Mouse (Mus musculus) B cell, adult 2 months (primary cell): ENCODE measurements around the gene Elmod1.

Source experiments
- DNase-seq, 2 experiments: peaks; one replicate each; pipeline ENCODE4 v3.0.0; 2022

Gene Elmod1

GRCm38 (mm10) chr9:53905418-53905817 lies 69.7 kb downstream of the Elmod1 start:
- no peak for DNase-seq

GRCm38 (mm10) chr9:53903215-53903842 lies 71.8 kb downstream of the Elmod1 start:
- DNase-seq = no peak

DNA sequence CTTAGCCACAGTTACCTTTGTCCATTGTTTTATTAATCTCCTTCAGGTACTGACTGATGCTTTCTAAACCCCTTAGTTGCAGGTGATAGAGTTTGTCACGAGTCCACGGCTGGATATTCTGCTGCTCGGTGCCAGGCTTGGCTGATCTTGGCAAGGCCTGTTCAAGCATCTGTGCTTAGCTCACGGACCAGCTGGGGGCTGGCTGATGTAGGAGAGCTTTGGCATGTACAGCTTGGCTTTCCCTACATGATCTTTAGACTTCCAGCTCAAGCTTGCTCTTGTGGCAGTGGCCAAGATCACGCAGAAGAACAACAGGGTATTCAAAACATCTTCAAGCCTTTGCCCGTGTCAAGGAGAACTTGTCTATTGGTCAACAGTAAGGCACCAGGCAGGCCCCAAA lies 75.3 kb downstream of the Elmod1 start:
- DNase-seq = no peak

DNA sequence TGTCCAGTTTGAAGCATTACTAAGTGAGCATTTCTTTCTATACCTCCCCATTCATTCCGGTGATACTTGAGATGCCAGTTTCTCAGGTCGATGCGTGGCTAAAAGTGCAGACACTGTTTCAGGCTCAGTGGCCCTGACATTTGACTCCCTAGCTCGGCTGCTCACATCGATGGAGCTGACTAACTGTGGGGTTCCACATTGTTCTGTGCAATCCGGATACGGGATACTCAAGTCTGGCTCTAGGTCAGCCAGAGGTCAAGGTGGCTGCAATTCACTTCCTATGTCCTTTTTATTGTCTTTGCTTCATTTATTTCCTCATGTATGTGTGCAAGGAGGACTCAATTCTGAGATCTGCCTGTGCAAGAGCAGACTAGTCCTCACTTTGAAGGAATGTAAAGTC lies 79.3 kb downstream of the Elmod1 start:
- DNase-seq = no peak

DNA sequence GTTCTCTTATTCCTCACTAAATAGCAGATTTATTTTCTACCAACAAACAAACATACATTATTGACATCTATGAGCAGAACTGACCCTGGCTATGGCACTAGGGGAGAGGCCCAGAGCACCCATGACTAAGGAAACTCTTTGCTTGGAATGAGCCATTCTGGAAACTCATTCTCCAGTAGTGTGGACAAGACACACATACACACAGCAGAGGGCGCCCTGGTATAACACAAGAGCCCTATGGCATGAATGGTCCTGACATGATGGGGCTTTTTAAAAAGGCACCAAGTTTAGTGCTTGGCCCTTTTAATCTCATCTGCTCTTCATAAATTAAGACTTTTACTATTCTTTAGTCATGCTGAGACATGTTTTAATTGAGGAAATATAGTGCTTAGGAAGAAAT lies 85.0 kb downstream of the Elmod1 start:
- DNase-seq = no peak

DNA sequence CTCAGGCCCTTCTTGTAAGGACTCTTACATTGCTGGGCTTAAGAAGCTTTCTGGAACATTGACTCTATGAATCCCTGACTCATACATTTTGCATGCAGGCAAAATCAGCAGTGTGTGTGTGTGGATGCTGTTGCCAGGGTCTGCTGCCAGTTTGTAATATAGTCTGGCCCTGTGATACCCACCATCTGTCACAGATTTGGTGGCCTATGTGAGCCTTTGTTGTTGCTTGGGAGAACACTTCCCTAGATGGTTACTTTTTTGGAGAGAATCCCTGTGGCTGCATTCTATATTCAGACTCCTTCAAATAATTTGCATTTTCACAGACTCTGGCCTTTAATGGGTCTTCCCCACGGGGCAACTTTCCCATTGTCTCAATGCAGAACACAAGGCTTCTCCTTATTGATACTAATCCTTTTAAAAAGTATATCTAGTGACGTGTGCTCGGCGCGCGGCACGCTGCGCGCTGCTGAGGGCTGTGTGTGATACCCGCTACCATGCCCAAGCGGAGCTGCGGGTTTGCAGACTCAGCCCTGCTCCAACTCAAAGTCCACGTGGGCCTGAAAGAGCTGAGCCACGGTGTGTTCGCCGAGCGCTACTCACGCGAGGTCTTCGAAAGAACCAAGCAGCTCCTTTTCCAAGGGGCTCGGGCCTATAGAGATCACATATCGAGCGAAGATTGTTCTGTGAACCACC lies 91.4 kb downstream of the Elmod1 start:
- no peak for DNase-seq

GRCm38 (mm10) chr9:53877423-53877822 lies 97.7 kb downstream of the Elmod1 start:
- DNase-seq = no peak

GRCm38 (mm10) chr9:53873239-53873638 lies 101.9 kb downstream of the Elmod1 start:
- DNase-seq = no peak
